Mouse (Mus musculus) olfactory bulb, adult 2 months (tissue): ENCODE results near the gene Nufip2. TPM values are rescaled to one million over a fixed set of nuclear protein-coding genes. Genes with fewer than 3 reads are reported as not detected.

Experiments used
- H3K27ac ChIP-seq: fragments of 200-500 bp; 2 replicates; pipeline ENCODE4 v1.5.1; 2012; ENCODE audit warnings: low read depth, low read length; ENCODE audit not compliant: insufficient read depth
- H3K4me1 ChIP-seq: fragments of 200-500 bp; 2 replicates; pipeline ENCODE4 v1.6.1; 2012; ENCODE audit warnings: low read length; ENCODE audit not compliant: control insufficient read depth, insufficient read depth
- H3K4me3 ChIP-seq: fragments of 200-500 bp; 2 replicates; pipeline ENCODE4 v1.5.1; 2012; ENCODE audit warnings: mild to moderate bottlenecking, low read depth, low read length, moderate library complexity; ENCODE audit not compliant: insufficient read depth
- CTCF ChIP-seq: fragments of 200-500 bp; IDR thresholded peaks from 2 replicates; pipeline ENCODE4 v1.5.1; 2012; ENCODE audit warnings: low read depth, mild to moderate bottlenecking, low read length, moderate library complexity; ENCODE audit not compliant: insufficient read depth
- POLR2A ChIP-seq: fragments of 200-500 bp; IDR thresholded peaks from 2 replicates; pipeline ENCODE4 v1.6.1; 2012; ENCODE audit warnings: mild to moderate bottlenecking, low read depth, low read length, moderate library complexity; ENCODE audit not compliant: insufficient read depth
- WGBS: fragments of 180-500 bp; shearing (Covaris S2); methylation state at CpG from one replicate; pipeline ENCODE4 v1.1.7; 2018; 5-methylcytosine and 5-hydroxymethylcytosine counted together
- polyA plus RNA-seq: library from polyadenylated mRNA; stranded (reverse); fragments of >200 nt; gene quantifications from 2 replicates; pipeline ENCODE4 v1.2.4, GENCODE M21; 2012; ENCODE audit warnings: low replicate concordance; ENCODE audit not compliant: missing spikeins, insufficient read depth, insufficient read length

Gene Nufip2
- polyA plus RNA-seq, 1 experiment, result not detected

DNA sequence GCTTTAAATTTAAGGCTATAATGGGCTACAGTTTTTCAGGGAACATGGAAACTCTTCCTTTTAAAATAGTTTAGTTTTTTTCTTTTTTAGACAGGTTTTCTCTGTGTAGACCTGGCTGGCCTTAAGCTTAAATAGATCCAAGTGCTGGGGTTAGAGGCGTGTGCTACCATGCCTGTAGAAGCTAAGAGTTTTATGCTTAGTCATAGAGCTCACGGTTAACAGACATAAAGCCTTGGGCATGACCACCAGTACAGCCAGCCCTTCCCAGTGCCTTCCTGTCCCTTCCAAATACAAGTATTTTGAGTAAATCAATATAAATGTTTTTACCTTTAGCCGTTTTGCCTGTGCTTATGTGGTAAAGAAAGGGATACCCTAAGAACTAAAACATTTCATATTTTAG lies 20.0 kb downstream of the Nufip2 start:
- TF ChIP-seq POLR2A, result no peak
- no peak for TF ChIP-seq CTCF
- H3K4me1 ChIP-seq, result no peaks in the 10 kb centered on the region
- WGBS, result 90% methylated on average over 3 of the region's 3 CpGs
- H3K27ac ChIP-seq, result no peak overlapping the region
- H3K4me3 ChIP-seq, result no peak overlapping the region

DNA sequence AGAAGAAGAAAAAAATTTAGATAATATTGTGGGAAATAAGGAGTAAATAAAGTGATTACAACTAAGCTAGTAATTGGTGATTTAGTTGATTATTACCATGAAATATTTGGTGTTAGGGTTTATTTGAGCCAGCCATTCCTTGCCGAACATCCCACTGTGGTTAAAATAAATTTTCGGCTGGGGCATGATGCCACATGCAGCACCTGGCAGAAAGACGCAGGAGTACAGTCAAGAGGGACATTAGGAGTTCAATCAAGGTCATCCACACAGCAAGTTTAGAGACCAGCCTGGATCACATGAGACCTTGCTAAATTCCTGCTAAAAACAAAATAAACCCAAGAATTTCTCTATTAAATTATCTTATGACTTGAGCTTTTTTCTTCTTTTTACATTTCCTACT lies 23.1 kb downstream of the Nufip2 start:
- H3K27ac ChIP-seq, result no peak overlapping the region
- no peak overlapping the region for H3K4me3 ChIP-seq
- TF ChIP-seq POLR2A (no peak), CTCF (no peak)
- no peaks in the 10 kb centered on the region for H3K4me1 ChIP-seq
- 50% methylated on average over 3 of the region's 3 CpGs for WGBS

DNA sequence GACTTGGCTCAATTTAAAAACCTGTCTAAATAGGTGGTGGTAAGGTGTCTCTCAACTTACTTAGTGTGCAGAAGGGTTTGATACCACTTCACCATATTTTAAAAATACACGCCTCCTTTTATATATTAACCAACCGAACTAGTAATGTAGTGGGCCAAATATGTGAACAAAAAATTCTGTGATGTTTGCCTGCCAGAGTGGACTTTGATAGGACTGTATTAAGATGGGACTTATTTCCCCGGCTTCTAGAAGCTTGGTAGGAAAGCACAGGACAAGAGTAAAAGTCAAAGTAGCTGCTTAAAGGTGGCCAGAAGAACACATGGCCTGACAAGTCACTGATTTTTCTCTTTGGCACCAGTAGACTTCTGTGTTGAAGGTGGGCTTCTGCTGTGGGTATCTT lies 27.8 kb downstream of the Nufip2 start:
- WGBS, result 97% methylated on average over 3 of the region's 3 CpGs
- H3K4me1 ChIP-seq, result no peaks in the 10 kb centered on the region
- no peak for TF ChIP-seq CTCF
- TF ChIP-seq POLR2A, result no peak
- no peak overlapping the region for H3K4me3 ChIP-seq
- H3K27ac ChIP-seq, result no peak overlapping the region

DNA sequence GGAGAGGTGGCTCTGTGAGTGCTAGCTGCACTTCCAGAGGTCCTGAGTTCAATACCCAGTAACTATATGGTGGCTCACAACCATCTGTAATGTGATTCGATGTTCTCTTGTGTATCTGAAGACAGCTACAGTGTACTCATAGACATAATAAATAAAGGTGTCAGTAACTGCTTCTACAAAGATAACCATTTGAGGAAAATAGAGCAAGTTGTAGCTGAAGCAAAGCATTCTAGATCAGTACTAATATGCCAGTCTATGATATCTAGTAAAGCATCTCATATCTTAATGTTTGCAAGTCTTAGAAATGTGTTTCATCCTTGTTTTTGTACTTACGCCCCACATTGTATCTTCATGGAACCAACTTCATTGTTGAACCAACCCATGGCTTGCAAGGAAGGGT lies 33.1 kb downstream of the Nufip2 start:
- Histone ChIP-seq H3K27ac (no peak overlapping the region), H3K4me1 (no peaks in the 10 kb centered on the region), H3K4me3 (no peak overlapping the region)
- no peak for TF ChIP-seq POLR2A
- TF ChIP-seq CTCF, result no peak
- 97% methylated on average over 2 of the region's 2 CpGs for WGBS

DNA sequence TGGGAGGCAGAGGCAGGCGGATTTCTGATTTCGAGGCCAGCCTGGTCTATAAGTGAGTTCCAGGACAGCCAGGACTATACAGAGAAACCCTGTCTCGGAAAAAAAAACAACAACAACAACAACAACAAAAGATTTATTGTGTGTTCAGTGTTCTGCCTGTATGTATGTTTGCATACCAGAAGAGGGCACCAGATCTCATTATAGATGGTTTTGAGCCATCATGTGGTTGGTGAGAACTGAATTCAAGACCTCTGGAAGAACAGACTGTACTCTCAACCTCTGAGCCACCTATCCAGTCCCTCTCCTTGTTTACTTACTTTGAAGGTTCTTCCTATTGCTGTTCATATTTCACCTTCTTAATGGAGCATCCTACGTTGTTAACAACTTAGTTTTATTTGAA lies 35.4 kb downstream of the Nufip2 start:
- H3K4me3 ChIP-seq, result no peak overlapping the region
- TF ChIP-seq POLR2A (no peak), CTCF (no peak)
- WGBS, result 92% methylated on average over 4 of the region's 4 CpGs

DNA sequence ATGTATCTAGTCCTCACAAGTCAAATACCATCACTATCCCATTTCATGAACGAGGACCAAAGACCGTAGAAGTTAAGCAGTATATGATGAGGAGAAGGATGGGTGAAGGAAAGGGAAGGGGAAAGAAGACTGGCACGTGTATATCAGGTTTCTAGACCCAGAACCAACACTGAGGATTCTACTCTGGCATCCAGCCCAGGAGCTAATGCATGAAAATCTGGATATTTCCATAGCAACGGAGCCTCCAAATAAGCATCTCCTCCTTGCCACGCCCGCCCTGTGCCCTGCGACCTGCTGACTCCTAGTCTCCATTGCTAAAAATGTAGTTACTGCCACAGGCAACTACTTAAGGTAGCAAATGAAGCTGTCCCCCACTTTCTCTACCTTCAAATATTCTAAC lies 38.8 kb downstream of the Nufip2 start:
- no peak overlapping the region for H3K4me3 ChIP-seq
- H3K27ac ChIP-seq, result no peak overlapping the region
- 69% methylated on average over 7 of the region's 7 CpGs for WGBS
- H3K4me1 ChIP-seq, result no peaks in the 10 kb centered on the region
- TF ChIP-seq POLR2A (no peak), CTCF (no peak)

More for the DNA sequence above, 35.4 kb downstream of the Nufip2 start:
- Histone ChIP-seq H3K27ac (no peak overlapping the region), H3K4me1 (no peaks in the 10 kb centered on the region)

DNA sequence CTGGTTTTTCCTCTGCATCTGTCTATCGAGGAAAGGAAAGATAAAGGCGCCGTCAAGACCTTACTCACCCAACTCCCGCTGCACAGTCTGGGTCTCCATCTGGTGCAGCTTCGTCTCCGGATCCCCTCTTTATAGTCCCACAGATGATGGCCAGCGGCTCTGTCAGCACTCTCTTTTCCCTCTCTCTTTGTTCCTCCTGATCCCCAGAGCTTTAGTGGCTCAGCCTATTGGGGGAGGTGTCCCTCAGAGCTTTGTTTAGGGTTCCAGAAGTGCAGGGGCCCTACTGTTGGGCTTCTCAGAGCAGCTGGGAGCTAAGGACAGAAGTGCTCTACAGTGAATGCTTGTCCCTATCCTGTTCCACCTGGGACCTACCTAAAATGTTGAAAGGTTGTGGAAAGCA lies 39.2 kb downstream of the Nufip2 start, which contains the start of gene Cryba1:
Gene Cryba1 (minus strand): TSS at position 101 of the 400 bp plus-strand sequence.
- 61% methylated on average over 7 of the region's 7 CpGs for WGBS
- Histone ChIP-seq H3K4me3 (no peak within 1 kb of the TSS), H3K27ac (no peak within 1 kb of the TSS), H3K4me1 (no peaks in the 10 kb centered on the region)
- TF ChIP-seq CTCF, result no peak
- TF ChIP-seq POLR2A, result no peak

DNA sequence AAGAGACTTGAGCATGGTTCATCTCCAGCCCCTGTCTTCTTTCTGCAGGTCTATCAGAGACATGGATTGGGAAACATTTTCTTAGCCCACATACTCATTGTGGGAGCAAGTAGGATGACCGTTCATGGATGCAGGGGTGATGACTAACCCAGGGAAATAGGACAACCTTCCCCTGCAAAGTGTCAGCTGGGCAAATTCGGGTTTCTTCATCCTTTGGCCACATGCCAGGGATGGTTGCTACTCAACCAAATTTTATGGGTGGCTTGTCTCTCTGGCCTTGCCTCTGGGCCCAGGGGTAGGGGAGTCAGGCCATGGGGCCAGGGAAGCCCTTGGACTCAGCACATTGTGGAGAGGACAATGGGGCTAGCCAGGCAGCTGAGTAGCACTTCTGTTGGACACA lies 42.6 kb downstream of the Nufip2 start:
- no peaks in the 10 kb centered on the region for H3K4me1 ChIP-seq
- TF ChIP-seq CTCF, result no peak
- no peak for TF ChIP-seq POLR2A
- no peak overlapping the region for H3K4me3 ChIP-seq
- no peak overlapping the region for H3K27ac ChIP-seq
- WGBS, result 42% methylated on average over 2 of the region's 2 CpGs

DNA sequence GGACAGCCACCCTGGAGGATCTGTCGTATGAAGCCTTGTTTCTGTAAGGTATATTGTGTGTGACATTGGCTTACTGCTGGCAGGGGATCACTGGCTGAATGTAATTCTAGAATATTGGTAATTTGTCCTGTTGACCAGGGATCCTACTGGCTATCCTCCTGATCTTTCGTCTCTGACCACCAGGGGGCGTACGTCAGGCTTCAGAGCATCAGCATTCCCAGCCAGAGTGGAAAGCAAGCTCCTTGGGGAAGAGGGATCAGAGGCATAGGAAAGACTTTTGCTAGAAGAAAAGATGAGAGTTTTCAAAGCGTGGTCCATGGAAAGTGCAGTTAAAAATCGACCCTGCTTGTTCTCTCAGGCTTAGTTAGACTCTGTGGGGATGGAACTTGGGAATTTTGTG lies 51.3 kb downstream of the Nufip2 start:
- TF ChIP-seq CTCF, result peak; percentile 42; the same call in 1 of the 2 replicates
- TF ChIP-seq POLR2A, result no peak
- 3% methylated on average over 6 of the region's 6 CpGs for WGBS
- Histone ChIP-seq H3K4me3 (no peak overlapping the region), H3K4me1 (no peaks in the 10 kb centered on the region), H3K27ac (no peak overlapping the region)

DNA sequence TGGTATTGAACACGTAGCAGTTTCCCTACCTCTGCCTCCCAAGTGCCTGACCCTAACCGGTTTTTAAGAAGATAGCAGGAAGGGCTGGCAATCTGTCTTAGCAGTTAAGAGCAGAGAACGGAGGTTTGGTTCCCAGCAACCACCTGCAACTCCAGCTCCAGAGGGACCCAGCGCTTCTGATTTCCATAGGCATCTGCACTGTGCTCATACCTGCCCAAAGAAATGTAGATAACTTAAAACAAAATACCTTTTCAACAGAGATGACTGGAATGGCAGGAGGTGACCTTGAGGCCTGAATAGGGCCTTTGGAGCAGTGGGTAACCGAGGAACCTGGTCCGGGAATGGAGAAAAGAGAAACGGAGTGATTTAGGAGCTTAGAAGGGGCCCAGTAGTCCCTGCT lies 52.6 kb downstream of the Nufip2 start:
- Histone ChIP-seq H3K4me1 (no peaks in the 10 kb centered on the region), H3K27ac (no peak overlapping the region), H3K4me3 (no peak overlapping the region)
- 80% methylated on average over 7 of the region's 7 CpGs for WGBS
- no peak for TF ChIP-seq POLR2A
- TF ChIP-seq CTCF, result no peak
